Mouse (Mus musculus) megakaryocyte-erythroid progenitor cell, adult 5-6 weeks (primary cell): ENCODE results near the gene Sh3rf3. TPM values are rescaled to one million over a fixed set of nuclear protein-coding genes. Genes with fewer than 3 reads are reported as not detected.

Experiments
- ATAC-seq: replicated peaks from 2 replicates; pipeline ENCODE4 v1.8.0; 2016; ENCODE audit warnings: mild to moderate bottlenecking, inconsistent platforms; ENCODE audit not compliant: severe bottlenecking, poor library complexity, low FRiP score, low TSS enrichment
- total RNA-seq, 2 experiments: library from RNA; stranded (forward) in 1 of 2; stranded (reverse) in 1 of 2; fragments of 200-1000, 215-1000 nt in 1 of 2; fragments of >200 nt in 1 of 2; fragmentation: Nextera tagmentation in 1 of 2; gene quantifications; 2 replicates each; pipeline ENCODE4 v1.2.3; 2014 to 2017

Sh3rf3 gene
- total RNA-seq, 2 experiments from 2014 or later = not detected

DNA sequence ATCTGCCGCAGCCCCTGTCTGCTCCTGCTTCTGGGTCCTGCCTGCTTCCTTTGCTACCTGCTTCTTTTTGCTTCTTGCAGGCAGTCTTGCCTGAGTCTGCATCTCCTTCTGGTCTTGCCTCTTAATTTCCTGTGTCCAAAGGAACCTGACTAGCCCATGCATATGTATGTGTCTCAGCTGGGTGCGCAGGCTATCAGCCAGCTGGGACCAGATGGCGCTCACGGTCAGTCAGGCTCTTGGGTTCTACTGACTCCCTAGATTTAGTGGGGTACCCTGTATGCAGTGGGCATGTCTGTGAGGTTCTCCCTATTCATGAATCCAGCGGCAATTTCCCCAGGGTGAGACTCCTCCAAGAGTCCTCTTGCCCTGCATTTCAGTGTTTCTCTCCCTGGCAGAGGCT, 35.0 kb downstream of the Sh3rf3 start:
- no peak for ATAC-seq

GRCm38 (mm10) chr10:58848536-58848935, 35.4 kb downstream of the Sh3rf3 start:
- ATAC-seq = no peak

GRCm38 (mm10) chr10:58854548-58855198, 41.5 kb downstream of the Sh3rf3 start:
- no peak for ATAC-seq

- ATAC-seq = no peak
Measured at GRCm38 (mm10) chr10:58855199-58855751, 42.1 kb downstream of the Sh3rf3 start.

GRCm38 (mm10) chr10:58855814-58856213, 42.7 kb downstream of the Sh3rf3 start:
- no peak for ATAC-seq

DNA sequence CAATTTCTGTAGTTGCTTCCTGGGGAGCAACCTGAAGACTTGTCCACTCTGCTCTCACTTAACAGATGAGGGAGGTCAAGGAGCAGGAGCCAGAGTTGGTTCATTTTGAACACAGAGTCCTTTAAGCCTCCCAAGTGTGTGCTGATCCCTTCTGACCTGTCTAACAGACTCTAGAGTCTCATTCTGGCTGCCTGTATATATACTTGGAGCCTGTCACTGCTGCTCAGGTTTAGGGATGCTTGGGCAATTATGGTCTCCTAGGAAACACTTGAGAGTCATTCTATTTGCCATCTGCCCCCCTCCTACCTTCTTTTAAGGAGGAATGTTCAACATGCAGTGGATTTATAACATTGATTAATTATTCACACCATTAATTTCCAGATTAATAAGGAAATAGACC, 43.6 kb downstream of the Sh3rf3 start:
- ATAC-seq = no peak

DNA sequence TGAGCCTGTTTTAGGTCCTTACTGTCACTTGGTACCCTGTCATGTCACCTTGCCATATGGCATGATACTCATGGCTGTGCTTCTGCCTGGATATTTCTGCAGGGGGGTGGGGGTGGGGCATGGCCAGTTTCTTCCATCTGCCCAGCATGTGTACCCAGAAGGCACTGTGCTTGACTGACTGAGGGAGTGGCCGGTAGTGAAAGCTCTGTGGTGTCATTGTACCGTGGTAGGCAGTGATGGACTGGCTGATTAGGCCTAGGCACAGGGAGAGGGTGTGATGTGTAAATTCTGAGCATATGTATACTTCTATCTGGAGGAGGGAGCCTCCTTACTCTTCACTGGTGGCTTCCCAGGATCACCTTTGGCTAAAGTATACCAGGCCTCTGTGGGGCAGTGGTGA, 51.6 kb downstream of the Sh3rf3 start:
- ATAC-seq = no peak

GRCm38 (mm10) chr10:58867536-58867935, 54.4 kb downstream of the Sh3rf3 start:
- ATAC-seq = no peak

GRCm38 (mm10) chr10:58869836-58870235, 56.7 kb downstream of the Sh3rf3 start:
- no peak for ATAC-seq

DNA sequence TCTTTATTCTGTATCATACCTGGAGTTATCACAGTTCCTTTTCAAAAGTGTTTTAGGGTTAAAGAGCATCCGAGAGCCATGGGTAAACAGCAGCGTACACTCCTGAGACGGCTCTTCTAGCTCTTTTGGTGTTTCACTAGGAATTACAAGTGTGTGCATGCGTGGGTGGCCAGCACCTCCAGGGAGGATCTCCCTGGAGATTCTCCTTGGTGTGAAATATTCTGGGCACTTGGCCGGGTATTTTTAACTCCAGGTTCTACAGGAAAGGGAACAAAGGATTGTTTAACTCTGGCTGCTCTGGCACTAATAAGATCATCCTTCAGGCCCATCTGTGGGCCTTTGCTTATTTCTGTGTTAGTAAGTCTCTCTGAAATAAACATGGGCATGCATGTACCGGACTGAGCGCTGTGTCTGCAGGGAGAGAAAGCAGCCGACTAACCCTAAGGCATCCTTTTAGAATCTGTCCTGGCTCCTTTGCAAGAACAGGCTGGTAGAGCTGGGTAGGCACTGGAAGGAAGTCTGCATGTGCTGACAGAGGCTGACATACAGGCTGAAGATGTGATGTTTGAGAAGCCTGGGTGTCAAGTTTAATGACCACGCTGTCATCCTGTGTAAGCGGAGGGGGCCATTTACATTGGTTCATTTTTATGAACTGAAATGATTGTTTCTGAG, 58.1 kb downstream of the Sh3rf3 start:
- no peak for ATAC-seq

DNA sequence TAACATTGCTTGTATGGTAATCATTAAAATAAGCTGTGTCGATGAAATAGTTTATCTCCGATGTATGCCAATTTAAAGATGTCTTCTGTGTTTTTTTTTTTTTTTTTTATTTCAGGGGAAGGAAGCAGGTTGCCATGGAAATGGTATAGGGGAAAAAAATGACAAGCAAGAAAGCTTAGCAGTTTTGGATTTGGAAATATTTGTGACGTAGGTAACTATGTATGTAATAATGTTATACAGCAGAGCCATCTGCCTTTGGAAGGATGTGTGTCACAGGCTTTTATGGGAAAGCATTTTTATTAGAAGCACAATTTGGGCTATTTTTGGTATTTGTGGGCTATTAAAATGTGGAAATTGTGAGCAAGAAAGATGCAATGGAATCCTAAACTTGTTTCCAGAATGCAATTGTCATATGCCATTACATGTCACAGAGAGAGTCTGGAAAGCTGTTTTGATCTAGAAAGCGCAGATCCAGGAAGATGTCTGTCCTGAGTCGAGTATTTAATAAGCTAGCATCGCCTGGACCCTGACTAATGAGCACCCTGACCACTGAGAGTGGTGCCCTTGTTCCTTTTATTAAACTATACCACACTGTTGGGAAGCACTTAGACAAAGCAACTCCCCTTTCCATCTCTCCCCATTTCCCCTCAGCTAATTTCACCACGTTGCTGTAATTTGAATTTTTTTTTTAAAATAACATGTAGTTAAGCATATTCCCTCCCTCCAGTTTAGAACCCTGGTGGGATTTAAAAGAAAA, 58.8 kb downstream of the Sh3rf3 start:
- no peak for ATAC-seq

GRCm38 (mm10) chr10:58877835-58878234, 64.7 kb downstream of the Sh3rf3 start:
- no peak for ATAC-seq

DNA sequence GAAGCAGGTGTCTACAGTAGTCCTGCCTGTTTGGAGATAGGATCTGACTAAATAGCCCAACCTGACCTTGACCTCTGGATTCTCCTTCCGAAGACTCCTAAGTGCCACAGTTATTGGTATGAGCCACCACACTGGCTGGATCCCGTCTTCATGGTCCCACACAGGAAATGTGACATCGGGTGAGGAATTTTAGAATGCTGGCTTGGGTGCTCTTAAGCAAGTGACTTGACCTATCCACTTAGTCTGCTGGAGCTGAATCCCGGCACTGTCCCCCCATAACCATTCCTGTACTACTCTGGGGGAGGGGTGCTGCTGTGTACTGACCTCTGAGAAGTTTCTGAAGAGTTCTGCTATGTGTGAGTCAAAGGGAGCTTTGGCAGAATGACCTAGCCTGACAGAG, 65.5 kb downstream of the Sh3rf3 start:
- ATAC-seq = no peak

DNA sequence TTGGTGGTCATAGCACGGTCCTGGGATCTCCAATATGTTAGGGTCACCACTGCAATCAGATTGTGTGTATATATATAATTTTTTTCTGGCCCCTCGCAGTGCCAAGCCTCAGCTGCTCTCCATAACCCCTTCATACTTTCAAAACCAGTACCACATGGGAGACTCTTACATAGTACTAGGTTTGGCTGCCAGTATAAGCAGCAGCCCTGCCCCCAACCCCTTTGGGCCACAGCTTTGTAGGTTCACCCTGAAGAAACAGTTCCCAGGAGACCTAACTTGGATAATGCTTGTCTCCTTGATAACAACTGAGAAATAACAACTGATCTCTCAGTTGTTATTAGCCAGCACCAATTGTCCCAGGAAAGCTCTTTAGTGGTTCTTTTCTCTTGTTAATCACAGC, 69.6 kb downstream of the Sh3rf3 start:
- no peak for ATAC-seq

GRCm38 (mm10) chr10:58885351-58885750, 72.2 kb downstream of the Sh3rf3 start:
- no peak for ATAC-seq

- ATAC-seq = no peak
Measured at GRCm38 (mm10) chr10:58885816-58886215, 72.7 kb downstream of the Sh3rf3 start.

DNA sequence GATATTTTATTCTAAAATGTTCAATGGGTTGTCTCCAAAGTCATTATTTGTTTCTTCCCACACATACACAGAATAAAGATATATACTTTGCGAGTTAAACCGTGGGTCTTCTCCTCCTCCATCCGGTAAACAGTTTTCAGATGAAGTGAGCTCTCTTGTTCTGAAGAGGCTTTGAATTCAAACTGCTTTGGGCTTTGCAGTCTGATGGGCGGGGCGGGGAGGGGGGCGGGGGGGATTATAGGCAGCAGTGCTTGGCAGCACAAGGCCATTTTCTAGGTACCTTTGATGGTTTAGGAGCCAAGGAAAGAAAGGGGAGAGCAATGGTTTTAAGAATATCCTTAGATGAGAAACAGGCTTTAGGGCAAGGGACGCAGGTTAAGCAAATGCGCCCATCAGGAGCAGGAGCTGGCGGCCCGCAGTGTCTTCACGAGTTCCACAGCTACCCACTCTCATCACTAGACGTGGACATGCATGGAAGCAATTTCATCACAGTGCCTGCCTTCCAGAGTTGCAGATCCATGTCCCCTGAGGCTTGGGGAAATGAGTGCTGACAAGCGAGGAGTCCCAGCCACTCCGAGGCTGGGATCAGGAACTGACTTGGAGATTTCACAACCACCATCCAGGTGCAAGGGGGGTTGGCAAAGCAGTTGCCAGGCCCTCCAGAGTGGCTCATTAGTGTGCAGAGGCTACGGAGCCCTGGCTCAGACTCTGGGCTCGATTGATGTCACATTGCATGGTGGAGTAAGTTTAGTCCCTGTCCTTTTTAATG, 77.7 kb downstream of the Sh3rf3 start:
- ATAC-seq = no peak

DNA sequence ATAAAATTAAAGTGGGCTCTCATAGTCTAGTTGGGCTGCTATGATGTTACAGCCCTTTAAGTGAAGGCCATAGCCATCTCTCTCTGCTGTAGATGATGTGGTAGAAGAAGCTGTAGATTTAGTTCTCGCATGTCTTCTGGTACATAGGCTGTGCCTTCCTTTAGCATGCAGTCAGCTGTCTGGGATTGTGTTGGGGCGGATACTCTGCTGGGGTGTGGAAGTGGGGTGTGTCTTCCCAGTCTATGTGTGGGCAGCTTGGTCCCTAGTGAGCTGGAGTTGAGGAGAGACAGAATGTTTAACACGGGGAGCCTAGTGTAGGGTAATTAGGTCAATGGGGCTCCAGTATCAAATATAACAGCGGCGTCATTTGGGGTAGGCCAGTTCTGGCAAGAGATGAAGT, 82.3 kb downstream of the Sh3rf3 start:
- ATAC-seq = no peak

DNA sequence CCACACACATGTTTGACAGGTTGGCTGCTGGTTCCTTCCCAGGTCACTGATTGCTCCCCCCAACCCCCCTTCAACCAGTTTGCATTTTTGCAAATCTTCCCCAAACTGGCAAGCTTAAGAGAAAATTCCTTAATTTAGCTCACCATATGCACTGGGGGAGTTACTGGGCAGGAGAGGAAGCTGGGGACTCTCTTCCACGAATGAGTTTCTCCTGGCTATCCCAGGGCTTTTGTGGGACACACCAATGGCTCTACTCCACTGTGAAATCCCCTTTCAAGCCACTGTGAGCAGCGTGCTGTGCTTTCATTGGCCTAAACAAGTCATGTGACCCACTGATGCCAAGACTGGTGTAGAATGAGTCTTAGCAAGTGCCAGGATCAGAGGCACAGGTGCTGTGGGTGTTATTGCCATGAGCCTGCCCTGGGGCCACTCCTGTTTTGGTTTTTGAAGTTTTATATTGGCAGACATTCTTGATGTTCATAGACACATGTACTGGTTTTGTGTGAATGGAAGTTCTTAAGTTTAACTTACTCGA, 83.9 kb downstream of the Sh3rf3 start:
- ATAC-seq = no peak
